Mouse (Mus musculus) hindbrain, postnatal 0 days (tissue): ENCODE measurements around the gene Hemk1. TPM values are rescaled to one million over a fixed set of nuclear protein-coding genes. Genes with fewer than 3 reads are reported as not detected.
"Not testable (repeated sequence)": the region's sequence is repeated elsewhere in the genome, so short reads cannot be mapped to it uniquely, and the experiment has no call there.

ENCODE experiments used
- ATAC-seq: fragments of 200-750 bp; cut with Nextera tagmentation; 2 replicates; pipeline ENCODE4 v1.8.0; 2017; ENCODE audit warnings: mild to moderate bottlenecking, moderate TSS enrichment, moderate library complexity
- DNase-seq: peaks from one replicate; pipeline ENCODE4 v3.0.0-alpha.2; 2015; ENCODE audit warnings: low spot score
- H3K27ac ChIP-seq: fragments of 300-500 bp; sonication (generic); 2 replicates; pipeline ENCODE4 v1.5.1; 2014; ENCODE audit warnings: mild to moderate bottlenecking
- H3K27me3 ChIP-seq: fragments of 300-500 bp; sonication (generic); 2 replicates; pipeline ENCODE4 v1.6.1; 2014; ENCODE audit warnings: low read length, mixed read lengths; ENCODE audit not compliant: insufficient read depth
- H3K36me3 ChIP-seq: fragments of 300-500 bp; sonication (generic); 2 replicates; pipeline ENCODE4 v1.6.1; 2014; ENCODE audit warnings: low read length, mixed read lengths; ENCODE audit not compliant: insufficient read depth
- H3K4me1 ChIP-seq: fragments of 300-500 bp; sonication (generic); 2 replicates; pipeline ENCODE4 v1.6.1; 2014; ENCODE audit warnings: antibody characterized with exemption, low read length, mixed read lengths; ENCODE audit not compliant: insufficient read depth
- H3K4me2 ChIP-seq: fragments of 300-500 bp; sonication (generic); 2 replicates; pipeline ENCODE4 v1.6.1; 2014; ENCODE audit warnings: low read depth, mild to moderate bottlenecking, low read length, moderate library complexity, mixed read lengths
- H3K4me3 ChIP-seq: fragments of 300-500 bp; sonication (generic); 2 replicates; pipeline ENCODE4 v1.5.1; 2014; ENCODE audit warnings: low read length
- H3K9ac ChIP-seq: fragments of 300-500 bp; sonication (generic); replicated peaks from 2 replicates; pipeline ENCODE4 v1.6.1; 2014; ENCODE audit warnings: mild to moderate bottlenecking, low read length, moderate library complexity, mixed read lengths
- H3K9me3 ChIP-seq: fragments of 300-500 bp; sonication (generic); 2 replicates; pipeline ENCODE4 v1.6.1; 2016; ENCODE audit warnings: low read length, mixed read lengths
- CTCF ChIP-seq: IDR thresholded peaks from 2 replicates; pipeline ENCODE4 v1.5.1; 2016; ENCODE audit warnings: antibody characterized with exemption, control low read depth, low read depth
- WGBS: fragments of 180-500 bp; shearing (Covaris S2); extraction: QIAGEN DNeasy Blood & Tissue Kit; methylation state at CpG from one replicate; pipeline ENCODE4 v1.1.7; 2014; 5-methylcytosine and 5-hydroxymethylcytosine counted together
- polyA plus RNA-seq: library from polyadenylated mRNA; unstranded; fragments of >200 nt; fragmentation: Nextera tagmentation; extraction: Ambion mirVana; gene quantifications from 2 replicates; pipeline ENCODE4 v1.2.1, GENCODE M21; 2015
- total RNA-seq: library from RNA; depleted of rRNA; stranded (reverse); fragments of >200 nt; gene quantifications from 2 replicates; pipeline ENCODE4 v1.2.3, GENCODE M21; 2014

Gene Hemk1
- total and polyA plus RNA-seq, 2 experiments from 2014 or later: 13.6 to 18.1 TPM

DNA sequence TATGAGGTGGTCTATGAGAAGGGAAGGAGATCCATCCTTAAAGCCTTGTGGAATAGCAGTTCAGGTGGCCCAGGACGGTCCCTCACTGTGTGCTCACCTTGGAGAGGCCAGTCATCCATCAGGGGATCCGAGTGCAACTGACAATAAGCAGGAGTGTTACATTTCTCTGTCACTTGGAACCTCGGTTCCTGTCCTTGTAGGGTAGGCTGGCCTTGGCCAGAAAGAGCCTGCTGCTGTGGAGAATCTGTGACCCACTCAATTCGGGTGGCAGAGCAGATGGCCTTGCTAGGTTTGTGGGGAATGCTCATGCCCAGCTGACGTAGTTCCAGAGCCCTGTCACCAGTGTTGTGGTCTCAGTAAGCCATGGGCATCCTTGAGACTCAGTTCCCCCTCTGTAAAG, 28.6 kb downstream of the Hemk1 start:
- no peak for DNase-seq
- H3K4me2 ChIP-seq: no peak overlapping the region
- no peaks in the 10 kb centered on the region for H3K9me3 ChIP-seq
- no peak overlapping the region for H3K27ac ChIP-seq
- 75% methylated on average over 5 of the region's 5 CpGs for WGBS
- no peak for ATAC-seq
- no peak overlapping the region for H3K4me3 ChIP-seq
- no peaks in the 10 kb centered on the region for H3K4me1 ChIP-seq
- H3K36me3 ChIP-seq: no peaks in the 10 kb centered on the region
- TF ChIP-seq CTCF: no peak
- H3K27me3 ChIP-seq: no peaks in the 10 kb centered on the region
- H3K9ac ChIP-seq: no peak overlapping the region

- Histone ChIP-seq H3K9me3 (no peaks in the 10 kb centered on the region), H3K27ac (no peak overlapping the region), H3K36me3 (no peaks in the 10 kb centered on the region), H3K9ac (no peak overlapping the region), H3K27me3 (no peaks in the 10 kb centered on the region), H3K4me2 (no peak overlapping the region), H3K4me1 (no peaks in the 10 kb centered on the region), H3K4me3 (no peak overlapping the region)
- DNase-seq (no peak), ATAC-seq (no peak)
- 84% methylated on average over 9 of the region's 9 CpGs for WGBS
- no peak for TF ChIP-seq CTCF
Measured at GRCm38 (mm10) chr9:107309171-107309570, 29.0 kb downstream of the Hemk1 start.

GRCm38 (mm10) chr9:107308346-107309000, 29.7 kb downstream of the Hemk1 start:
- no peak for TF ChIP-seq CTCF
- WGBS: 92% methylated on average over 9 of the region's 9 CpGs

GRCm38 (mm10) chr9:107307886-107308285, 30.3 kb downstream of the Hemk1 start:
- no peak for DNase-seq
- Histone ChIP-seq H3K36me3 (no peaks in the 10 kb centered on the region), H3K4me3 (no peak overlapping the region), H3K27me3 (no peaks in the 10 kb centered on the region), H3K27ac (no peak overlapping the region), H3K4me2 (no peak overlapping the region), H3K4me1 (no peaks in the 10 kb centered on the region), H3K9me3 (no peaks in the 10 kb centered on the region), H3K9ac (0 out of 2 replicates have a peak overlapping the region, but pooled peaks have one; percentile 17)
- TF ChIP-seq CTCF: no peak
- no peak for ATAC-seq
- 47% methylated on average over 12 of the region's 12 CpGs for WGBS

More at GRCm38 (mm10) chr9:107308346-107309000, 29.7 kb downstream of the Hemk1 start:
- H3K4me3 ChIP-seq: no peak overlapping the region
- no peaks in the 10 kb centered on the region for H3K27me3 ChIP-seq
- H3K9me3 ChIP-seq: no peaks in the 10 kb centered on the region
- H3K36me3 ChIP-seq: no peaks in the 10 kb centered on the region
- no peaks in the 10 kb centered on the region for H3K4me1 ChIP-seq
- H3K4me2 ChIP-seq: no peak overlapping the region
- no peak for ATAC-seq
- no peak overlapping the region for H3K9ac ChIP-seq
- H3K27ac ChIP-seq: no peak overlapping the region
- no peak for DNase-seq

DNA sequence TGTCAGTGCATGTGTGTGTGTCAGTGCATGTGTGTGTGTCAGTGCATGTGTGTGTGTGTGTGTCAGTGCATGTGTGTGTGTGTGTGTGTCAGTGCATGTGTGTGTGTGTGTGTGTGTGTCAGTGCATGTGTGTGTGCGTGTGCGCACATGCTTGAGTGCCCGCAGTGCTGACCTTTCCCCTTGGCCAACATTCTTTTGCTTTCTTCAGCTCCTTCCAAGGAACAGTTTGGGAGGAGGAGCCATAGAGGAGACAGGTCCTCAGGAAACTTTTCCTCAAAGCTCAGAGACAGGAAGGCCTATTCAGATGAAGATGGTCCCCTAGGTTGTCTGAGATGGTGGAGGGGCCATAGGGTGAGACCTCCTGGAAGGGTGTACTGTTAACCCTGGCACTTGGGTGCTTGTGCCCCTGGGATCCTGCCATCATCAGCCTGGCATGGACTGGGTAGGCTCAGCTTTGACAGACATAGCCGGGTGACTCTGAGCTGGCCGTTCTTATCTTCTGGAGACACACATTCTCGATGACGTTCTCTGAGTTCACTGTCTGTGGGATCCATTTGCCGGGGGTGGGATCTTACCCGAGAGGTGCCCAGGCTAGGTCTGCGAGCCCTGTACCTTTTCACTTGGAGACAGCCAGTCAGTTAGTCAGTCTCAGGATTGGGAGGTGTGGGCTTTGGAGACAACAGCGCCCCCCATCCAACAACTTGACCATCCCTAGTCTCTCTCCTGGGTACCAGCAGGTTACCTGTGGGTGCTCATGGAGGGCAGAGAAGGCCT, 30.9 kb downstream of the Hemk1 start:
- no peak for TF ChIP-seq CTCF
- no peak for DNase-seq
- ATAC-seq: no peak
- no peak overlapping the region; the same call in 1 of the 2 replicates for H3K27ac ChIP-seq
- no peak overlapping the region for H3K4me3 ChIP-seq
- H3K4me1 ChIP-seq: no peaks in the 10 kb centered on the region
- no peaks in the 10 kb centered on the region for H3K27me3 ChIP-seq
- 0 out of 2 replicates have a peak overlapping the region, but pooled peaks have one; percentile 17 for H3K9ac ChIP-seq
- H3K36me3 ChIP-seq: peaks cover under 1% of the 10 kb centered on the region; the same call in 1 of the 2 replicates
- 89% methylated on average over 11 of the region's 11 CpGs for WGBS
- no peaks in the 10 kb centered on the region for H3K9me3 ChIP-seq
- H3K4me2 ChIP-seq: no peak overlapping the region

- not testable (repeated sequence) for H3K4me1 ChIP-seq, H3K36me3 ChIP-seq, H3K4me3 ChIP-seq, H3K9ac ChIP-seq, H3K27ac ChIP-seq, ATAC-seq, H3K9me3 ChIP-seq, H3K27me3 ChIP-seq, H3K4me2 ChIP-seq, DNase-seq
- WGBS: 89% methylated on average over 1 of the region's 1 CpGs
Measured at GRCm38 (mm10) chr9:107306673-107307072, 31.5 kb downstream of the Hemk1 start.
